Mouse (Mus musculus): ENCODE measurements around the gene Epha2. TPM values are rescaled to one million over a fixed set of nuclear protein-coding genes. Genes with fewer than 3 reads are reported as not detected.

The Epha2 gene
- polyA plus RNA-seq, 1 experiment = 25.6 TPM

DNA sequence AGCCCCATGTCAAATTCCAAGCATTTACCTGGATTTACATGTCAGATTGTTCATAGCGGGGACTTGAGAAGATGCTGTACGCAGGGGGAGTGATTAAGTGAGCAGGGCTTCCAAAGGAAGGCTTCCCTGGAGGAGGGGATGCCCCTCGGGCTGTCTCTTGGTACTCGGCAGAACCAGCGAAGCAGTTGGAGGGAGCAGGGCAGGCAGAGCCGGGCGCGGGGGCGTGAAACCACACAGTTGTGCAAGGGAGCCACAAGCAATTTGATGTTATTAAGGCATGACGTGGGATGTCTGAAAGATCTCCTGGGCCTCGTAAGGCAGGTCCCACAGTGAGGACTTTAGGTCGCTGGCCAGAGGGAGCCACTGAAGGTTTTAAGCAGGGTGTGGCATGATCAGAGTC lies 28.9 kb downstream of the Epha2 start:
- DNase-seq (ENCODE audit: low spot score) = no peak

DNA sequence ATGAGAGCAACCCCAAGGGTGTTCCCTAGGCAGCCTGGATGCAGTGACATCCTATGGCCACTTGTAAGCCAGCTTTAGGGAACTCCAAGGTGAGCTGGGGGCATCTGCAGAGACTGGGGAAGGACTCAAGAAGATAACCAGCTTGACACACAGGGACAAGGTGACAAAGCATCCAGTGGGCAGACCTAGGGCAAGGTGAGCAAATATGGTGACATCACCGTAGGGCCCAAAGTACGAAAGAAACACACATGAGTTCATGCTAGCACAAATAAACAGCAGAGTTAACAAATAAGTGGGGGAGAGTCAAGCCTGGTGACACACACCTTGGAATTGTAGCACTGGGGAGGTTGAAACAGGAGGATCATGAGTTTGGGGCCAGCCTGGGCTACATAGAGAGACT lies 30.4 kb downstream of the Epha2 start:
- DNase-seq (ENCODE audit: low spot score) = no peak

DNA sequence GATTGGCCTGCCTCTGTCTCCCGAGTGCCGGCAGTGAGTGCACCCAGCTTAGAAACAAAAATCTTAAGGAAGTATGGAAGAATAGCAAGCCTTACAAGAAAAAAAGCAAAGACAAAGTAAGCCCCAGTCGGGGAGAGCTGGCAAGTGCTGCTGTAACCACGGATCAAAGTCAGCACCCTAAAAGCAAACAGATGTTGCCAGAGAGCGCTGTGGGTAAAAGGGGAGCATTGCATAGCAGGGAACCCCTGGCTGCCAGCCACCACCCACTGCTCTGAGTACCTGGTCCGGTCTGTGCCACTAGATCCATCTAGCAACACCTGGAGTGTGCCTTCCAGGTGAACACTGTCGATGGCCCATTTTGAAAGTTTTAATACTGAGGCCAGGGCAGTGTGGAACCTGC lies 31.2 kb downstream of the Epha2 start:
- no peak for DNase-seq (ENCODE audit: low spot score)

DNA sequence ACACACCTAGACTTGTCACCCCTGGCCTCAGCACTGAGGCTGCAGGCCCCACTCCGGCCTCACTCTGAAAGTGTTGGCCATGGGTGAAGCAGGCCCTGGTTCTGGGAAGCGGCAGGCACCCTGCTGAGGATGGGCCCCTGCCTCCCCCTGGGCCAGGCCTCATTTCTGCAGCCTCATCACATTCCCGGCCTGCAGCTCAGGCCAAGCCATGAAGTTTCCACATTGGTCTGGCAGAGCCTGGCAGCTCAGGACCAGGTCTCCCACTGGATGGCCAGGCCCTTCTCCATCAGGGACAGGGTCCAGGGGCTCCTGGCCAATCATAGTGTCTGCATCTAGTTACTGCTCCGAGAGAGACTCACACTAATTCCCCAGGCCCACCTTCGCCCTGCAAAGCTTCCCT lies 33.7 kb downstream of the Epha2 start:
- no peak for DNase-seq (ENCODE audit: low spot score)

DNA sequence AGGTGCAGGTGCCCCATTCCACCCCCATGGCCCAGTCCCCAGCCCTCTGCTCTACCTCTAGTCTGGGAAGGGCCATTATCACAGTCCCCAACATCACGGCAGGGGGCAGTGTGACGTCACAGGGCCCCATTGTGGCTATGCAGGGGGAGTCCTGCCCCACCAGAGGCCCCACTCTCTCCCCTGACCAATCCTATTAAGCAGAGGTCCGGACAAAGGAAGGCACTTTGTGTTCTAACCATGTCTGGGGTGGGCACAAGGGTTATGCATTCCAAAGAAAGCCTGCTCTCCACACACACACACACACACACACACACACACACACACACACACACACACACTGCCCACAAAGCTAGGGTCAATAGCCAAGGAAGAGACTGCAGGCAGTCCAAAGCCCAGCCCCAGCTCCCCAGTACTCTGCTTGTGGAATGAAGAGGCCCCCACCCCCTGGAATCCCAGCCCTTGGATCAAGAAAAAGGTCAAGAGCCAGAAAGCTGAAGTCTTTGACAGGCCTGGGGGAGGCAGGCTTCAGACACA lies 34.3 kb downstream of the Epha2 start:
- DNase-seq (ENCODE audit: low spot score) = no peak

DNA sequence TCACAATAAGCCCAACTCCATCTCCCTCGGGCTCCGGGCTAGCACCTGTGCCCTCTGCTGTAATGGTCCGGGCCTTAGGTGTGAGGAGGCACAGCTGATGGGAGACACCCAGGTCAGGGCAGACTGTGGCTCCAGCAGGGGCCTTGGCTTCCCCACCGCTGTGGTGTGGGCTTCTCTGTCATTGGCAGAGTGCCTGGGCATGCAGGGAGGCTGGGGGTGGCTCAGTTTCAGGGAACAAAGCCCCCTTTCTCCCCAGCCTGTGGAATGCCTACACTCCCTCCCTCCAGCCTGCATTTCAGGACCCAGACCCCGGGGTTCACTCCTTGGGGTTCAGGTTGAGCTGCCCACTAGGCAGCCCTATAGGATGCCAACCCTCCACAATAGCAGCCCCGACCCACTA lies 35.2 kb downstream of the Epha2 start:
- no peak for DNase-seq (ENCODE audit: low spot score)

DNA sequence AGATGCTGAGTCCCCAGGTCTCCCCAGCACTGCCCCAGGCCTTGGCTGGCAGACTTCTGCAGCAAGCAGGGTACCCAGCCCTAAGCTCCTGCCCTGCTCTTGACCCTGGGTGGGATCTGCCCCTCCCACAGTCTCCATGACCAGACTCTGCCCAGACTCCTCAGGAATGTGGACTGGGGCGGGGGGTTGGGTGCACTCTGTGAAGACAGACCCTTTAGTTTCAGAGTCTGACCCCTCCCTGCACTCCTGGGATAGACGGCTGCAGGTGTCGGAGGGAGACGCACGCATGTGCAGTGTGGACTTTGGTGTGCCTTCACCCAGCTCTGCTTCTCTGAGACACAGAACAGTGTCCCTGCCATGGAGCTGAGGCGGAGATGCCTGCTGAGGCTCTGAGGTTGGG lies 36.9 kb downstream of the Epha2 start:
- no peak for DNase-seq (ENCODE audit: low spot score)

DNA sequence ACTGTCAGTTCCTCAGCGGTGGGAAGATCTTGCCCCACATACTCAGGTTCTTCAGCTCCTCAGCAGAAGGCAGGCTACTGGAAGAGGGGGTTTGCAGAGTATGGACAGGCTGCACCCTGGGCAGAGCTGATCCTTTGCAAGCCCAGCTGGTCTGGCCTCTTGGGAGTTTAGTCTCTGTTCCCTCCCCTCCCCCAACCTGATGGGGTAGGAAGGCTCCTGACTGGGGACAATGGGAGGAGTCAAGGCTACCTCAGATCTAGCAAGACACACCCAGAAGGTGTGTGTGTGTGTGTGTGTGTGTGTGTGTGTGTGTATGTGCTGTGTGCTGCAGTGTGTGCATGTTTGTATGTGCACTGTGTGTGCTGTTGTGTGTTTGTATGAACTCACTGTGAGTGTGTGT lies 37.8 kb downstream of the Epha2 start:
- no peak for DNase-seq (ENCODE audit: low spot score)

DNA sequence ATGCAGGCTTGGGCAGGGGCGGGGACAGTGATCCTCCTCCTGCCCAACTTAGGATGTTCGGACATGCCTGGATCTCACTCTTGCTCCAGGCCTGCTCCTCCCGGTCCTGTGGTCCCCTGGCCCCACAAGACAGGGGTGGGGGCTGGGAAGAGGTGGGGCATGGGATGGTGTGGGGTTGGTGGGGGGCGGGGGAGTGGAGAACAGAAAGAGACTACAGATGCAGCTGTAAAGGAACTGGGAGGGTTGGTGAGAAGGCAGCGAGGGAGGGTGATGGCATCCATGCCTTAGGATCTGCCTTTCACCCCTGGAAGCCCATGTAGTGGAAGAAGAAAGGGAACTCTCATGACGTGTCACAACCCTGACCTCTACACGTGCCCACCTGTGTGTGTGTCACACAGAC lies 40.4 kb downstream of the Epha2 start:
- DNase-seq (ENCODE audit: low spot score) = no peak

DNA sequence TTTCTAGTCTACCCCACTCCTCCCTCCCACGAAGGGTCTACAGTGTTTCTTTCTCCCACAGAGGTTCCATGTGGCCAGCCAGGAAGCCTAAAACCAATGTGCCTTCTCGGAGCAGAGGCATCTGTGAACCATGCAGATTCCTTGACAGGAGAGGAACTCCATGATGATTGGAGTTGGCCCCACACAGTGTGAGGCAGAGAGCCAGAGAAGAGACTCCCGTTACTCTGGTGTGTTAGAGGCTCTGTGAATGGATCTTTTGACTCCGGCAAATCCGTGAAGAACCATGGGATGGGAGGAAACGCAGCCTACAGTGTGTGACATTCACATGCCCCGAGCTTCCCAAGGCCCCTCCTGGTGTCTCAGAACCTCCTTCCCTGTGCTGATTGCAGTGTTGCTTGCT lies 42.5 kb downstream of the Epha2 start:
- DNase-seq (ENCODE audit: low spot score) = no peak

DNA sequence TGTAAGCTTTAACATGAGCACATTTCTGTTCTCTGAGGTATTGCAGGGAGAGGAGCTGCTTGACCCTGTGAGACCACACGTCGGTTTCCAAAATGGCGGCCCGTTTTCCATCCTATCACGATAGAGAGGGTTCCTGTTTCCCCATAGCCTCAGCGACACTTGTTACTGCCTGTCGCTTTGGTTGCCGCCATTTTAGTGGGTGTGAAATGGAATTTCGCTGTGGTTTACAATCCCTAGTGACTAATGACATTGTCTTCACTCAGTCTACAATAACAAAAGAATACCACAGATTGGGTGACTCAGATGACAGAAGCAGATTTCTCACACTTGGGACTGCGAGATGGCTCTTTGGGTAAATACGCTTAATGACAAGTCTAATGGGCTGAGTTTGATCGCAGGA lies 44.2 kb downstream of the Epha2 start:
- no peak for DNase-seq (ENCODE audit: low spot score)

DNA sequence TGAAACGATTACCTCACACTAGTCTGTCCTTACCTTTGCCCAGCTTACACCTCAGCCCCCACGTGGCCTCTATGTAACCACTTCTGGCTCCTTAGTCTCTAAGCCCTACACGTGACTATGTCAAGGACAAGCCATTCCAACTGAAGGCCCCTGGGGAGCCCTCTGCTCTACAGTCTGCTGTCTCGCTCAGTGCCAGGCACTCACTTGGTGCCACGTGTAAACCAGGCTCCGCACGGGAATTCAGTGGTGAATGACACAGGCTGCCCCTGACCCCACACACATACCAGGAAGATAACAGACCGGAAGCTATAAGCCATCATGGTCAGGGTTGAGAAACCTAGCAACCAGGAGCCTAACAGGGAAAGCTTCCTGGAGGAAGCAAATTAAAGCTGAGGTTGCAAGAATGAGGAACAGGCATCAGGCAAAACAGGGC lies 46.3 kb downstream of the Epha2 start:
- DNase-seq (ENCODE audit: low spot score) = no peak

DNA sequence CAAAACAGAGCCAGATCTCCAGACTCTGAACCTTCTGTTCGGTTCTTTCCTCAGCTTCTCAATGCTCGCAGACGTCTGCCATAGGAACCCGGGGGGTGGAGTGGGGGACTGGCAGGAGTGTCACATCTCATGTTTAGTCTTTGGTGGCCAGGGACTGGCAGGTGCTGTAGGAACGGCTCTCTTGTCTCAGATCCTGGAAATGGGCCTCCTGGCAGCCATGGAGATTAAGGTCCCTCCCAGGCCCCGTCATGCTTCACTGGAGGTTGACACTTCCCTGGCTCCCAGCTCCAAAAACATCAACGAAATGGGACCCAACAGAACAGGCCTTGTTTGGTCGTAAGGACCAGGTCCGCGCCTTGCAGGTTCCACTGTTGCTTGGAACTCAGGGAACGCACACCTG lies 47.6 kb downstream of the Epha2 start:
- no peak for DNase-seq (ENCODE audit: low spot score)

DNA sequence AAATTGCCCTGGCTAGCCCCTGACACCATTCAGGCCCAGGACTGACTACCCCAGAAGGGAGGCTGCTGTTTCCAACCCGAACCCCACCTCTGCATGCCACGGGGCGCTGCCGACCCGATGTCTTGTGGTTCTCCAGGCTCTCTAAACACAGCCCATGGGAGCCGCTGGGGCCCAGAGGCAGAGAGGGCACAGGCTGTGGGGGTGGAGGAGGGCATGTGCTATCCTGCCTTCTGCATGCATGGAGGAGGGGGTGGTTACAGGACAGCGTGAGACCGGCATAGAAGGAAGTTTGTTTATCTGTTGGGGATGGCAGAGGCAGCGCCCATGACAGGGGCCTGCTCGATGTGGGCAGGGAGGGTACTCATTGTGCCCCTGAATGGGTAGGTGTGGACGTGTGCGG lies 49.0 kb downstream of the Epha2 start:
- DNase-seq (ENCODE audit: low spot score) = no peak

DNA sequence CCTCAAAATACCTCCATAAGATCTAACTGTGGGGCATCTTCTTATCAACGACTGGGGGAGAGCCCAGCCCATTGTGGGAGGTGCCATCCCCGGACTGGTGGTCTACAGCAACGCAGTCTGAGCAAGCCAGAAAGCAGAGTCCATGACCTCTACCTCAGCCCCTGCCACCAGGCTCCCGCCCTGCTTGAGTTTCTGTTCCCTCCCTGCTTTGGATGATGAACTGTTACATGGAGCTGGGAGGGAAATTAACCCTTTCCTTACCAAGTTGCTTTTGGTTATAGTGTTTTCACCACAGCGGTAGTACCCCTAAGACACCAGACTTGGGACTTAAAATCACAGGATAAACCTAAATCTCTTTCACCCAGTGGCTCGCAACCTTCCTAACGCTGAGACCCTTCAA lies 50.9 kb downstream of the Epha2 start:
- no peak for DNase-seq (ENCODE audit: low spot score)

DNA sequence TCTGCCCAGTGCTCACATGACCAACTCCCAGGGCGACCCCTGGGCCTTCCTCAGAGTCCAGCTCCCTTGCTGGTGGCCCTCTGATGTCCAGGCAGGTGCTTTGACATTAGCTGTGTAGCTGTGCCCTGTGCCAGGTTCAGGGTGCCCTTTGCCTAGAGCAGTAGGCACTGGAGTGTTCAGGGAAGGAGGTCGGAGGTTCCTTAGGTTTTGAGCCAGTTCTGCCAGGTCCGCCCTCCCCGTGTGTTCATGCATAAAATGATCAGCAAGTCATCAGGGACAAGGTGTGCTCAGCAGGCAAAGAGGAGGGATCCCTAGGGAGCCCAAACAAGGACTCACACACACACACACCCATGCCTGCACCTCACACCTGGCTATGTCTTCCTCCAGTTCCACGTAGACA lies 51.9 kb downstream of the Epha2 start:
- DNase-seq (ENCODE audit: low spot score) = no peak

DNA sequence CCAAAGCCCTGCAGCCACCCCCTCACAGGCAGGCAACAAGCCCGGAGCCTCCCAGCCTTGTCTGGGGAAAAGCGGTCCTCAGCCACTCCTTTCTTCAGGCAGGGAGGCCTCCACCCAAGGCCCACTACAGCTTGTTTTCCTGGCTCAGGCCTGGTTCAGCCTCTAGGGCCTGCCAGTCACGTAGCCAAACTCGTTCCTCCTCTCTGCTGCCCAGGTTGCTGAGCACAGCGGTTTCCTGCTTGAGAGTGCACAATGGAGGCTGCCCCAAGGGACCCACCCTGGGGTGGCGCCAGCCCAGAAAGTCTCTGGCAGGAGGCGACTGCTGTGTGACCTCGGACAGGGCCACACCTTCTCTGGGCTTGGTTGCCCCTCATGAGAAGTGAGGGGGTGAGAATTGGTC lies 52.8 kb downstream of the Epha2 start:
- no peak for DNase-seq (ENCODE audit: low spot score)

DNA sequence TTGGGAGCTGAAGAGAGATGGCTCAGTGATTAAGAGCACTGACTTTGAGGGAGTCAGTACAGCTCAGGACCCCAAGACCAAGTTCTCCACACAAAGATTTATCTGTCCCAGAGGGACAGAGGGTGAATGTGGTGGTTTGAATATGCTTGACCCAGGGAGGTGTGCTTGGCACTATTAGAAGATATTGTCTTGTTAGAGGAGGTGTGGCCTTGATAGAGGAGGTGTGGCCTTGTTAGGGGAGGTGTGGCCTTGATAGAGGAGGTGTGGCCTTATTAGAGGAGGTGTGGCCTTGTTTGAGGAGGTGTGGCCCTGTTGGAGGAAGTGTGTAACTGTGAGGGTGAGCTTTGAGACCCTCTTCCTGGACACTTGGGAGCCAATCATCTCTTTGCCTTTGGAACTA lies 56.8 kb downstream of the Epha2 start:
- no peak for DNase-seq (ENCODE audit: low spot score)

DNA sequence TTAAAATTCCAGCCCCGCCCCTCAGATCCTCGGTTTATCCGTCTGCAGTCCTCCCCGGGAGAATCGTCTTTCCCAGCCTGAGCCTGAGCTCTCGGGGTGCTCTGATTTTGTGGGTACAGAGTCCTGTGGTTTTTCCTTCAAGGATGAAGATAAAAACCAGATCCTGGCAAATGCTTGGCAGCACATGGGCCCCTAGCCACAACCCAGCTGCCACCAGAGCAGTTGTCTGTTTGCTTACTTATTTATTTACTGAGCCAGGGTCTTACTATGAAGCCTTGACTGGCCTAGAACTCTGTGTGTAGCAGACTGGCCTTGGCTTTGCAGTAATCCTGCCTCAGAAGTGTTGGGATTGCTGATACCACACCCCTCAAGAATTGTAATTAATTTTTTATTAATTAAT lies 58.2 kb downstream of the Epha2 start:
- no peak for DNase-seq (ENCODE audit: low spot score)

DNA sequence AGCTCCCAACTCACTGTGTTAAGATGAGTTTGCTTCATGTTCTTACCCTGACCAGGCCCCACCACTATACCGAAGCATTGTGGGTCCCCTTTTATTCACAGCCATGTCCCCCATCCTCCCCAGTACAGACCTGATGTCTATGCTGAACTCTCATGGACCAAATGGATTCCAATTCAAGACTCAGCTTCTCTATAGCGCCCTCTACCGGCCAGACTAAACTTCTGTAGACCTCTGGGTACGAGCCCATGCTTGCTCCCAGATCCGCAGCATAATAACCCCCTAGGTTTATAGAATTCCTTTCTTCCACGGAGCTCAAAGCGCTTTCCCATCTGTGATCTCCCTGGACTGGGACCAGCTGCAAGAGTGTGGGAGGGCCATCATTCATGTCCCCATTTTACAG lies 59.8 kb downstream of the Epha2 start:
- DNase-seq (ENCODE audit: low spot score) = no peak

DNA sequence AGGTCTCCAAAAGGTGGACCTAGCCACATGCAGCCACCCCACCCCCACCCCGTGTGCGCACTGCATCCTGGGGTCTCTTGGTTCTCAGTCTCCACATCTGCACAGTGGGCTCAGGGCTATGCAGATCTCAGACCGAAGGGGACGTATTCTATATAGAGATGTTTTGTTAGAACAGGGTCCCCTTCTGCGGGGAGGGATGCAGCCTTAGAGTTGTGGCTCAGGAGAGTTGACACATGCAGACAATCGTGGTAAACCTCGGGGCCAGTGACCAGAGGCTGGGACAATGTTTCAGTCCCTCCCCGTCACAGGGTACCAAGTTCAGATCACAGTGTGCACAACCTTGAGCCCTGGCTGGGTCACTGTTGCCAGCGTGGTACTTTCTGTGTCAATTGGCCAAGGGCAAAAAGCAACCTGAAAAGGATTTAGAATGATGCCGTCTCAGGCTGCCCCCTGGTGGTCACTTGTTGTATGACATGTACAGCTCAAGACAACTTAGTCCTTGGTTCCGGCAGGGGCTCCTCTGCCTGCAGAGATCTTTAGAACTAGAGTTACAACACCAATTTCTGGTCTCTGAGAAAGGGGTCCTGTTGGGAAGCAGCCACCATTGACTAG lies 62.0 kb downstream of the Epha2 start:
- peak; percentile 67 for DNase-seq (ENCODE audit: low spot score)

DNA sequence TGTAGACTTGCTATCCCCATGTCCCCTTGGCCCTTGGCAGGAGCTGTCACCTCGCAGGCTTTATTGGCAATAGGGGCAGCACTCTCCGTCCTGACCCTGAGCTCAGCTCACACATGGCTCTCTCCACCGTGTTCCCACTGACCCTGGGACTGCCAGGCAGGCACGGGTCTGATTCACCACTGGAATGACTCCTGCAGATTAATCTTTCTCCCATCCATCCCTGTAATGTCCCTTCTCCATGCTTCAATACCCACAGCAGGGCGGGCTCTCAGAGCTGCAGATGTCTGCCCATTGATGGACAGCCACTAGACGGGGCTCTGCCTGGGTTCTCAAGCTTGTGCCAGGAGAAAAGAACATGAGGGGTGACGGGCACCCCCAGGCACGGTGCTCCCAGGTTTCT lies 64.1 kb downstream of the Epha2 start:
- no peak for DNase-seq (ENCODE audit: low spot score)

DNA sequence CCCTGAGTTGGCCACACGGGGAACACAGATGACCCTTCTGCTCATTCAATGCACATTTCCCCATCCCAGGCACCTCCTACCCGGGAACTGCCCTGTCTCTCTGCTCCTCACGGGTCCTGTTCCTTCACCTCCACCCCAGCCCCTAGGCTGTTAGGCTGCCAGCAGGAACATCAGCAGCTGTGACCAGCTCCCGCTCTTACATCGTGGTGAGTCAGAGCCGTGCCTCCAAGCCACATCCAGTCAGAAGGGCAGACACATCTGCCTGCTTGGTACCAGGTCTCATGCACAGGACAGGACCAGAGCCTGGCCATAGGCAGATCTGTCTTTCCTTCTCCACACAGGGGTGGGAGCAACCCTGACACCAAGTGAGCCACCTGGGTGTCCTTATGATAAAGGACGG lies 64.8 kb downstream of the Epha2 start:
- DNase-seq (ENCODE audit: low spot score) = no peak

DNA sequence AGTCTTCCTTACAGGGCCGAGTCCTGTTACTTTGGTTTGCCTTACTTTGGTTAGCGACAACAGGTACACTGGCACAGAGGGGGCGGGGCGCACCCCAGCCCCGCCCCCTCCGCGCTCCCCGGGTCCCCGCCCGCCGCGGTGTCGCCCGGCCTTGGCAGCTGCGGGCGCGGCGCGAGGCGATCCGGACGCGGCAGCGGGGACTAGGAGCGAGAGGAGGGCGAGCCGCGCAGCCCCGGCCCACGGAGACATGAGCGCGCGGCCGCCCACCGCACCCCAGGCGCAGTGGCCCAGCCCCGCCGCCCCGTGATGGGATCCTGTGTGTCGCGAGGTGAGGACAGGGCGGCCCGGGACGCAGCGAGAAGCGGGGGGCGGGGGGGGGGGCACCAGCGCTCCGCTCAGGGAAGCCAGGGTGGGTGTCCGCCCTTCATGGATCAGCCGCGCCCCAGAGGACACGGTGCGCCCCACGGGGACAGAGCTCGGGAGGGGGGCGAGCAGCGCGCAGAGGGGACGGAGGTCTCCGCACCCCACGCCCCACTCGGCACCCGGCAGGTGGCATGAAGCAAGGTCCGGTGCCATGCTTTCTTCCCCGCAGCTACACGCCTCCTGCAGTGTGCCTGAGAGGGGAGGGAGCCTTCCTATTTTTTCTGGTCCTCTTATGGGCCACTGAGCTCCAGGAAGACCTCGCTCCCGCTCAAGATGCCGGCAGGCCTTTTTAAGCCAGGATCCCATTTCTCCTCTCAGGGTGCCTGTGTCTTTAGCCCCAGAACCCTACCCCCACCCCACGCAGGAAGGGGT lies 67.2 kb downstream of the Epha2 start, which contains the start of gene Fam131c:
Gene Fam131c (plus strand): TSS at position 224 of the 795 bp plus-strand sequence.
- no peak for DNase-seq (ENCODE audit: low spot score)

All from urinary bladder, adult 2 months (tissue).